Mouse (Mus musculus) kidney, embryonic 15.5 days (tissue): ENCODE data around the gene Pea15a. TPM values are rescaled to one million over a fixed set of nuclear protein-coding genes. Genes with fewer than 3 reads are reported as not detected.

Source experiments
- ATAC-seq: fragments of 200-750 bp; cut with Nextera tagmentation; replicated peaks from 2 replicates; pipeline ENCODE4 v1.8.0; 2017; ENCODE audit warnings: moderate TSS enrichment; ENCODE audit not compliant: low FRiP score
- H3K27ac ChIP-seq: fragments of 300-500 bp; sonication (generic); 2 replicates; pipeline ENCODE4 v1.5.1; 2015; ENCODE audit warnings: mild to moderate bottlenecking, inconsistent platforms
- H3K27me3 ChIP-seq: fragments of 300-500 bp; sonication (generic); 2 replicates; pipeline ENCODE4 v1.6.1; 2015; ENCODE audit warnings: inconsistent platforms
- H3K36me3 ChIP-seq: fragments of 300-500 bp; sonication (generic); 2 replicates; pipeline ENCODE4 v1.6.1; 2015; ENCODE audit warnings: inconsistent platforms
- H3K4me1 ChIP-seq: fragments of 300-500 bp; sonication (generic); 2 replicates; pipeline ENCODE4 v1.6.1; 2015; ENCODE audit warnings: inconsistent platforms
- H3K4me2 ChIP-seq: fragments of 300-500 bp; sonication (generic); 2 replicates; pipeline ENCODE4 v1.6.1; 2015; ENCODE audit warnings: moderate library complexity, mild to moderate bottlenecking, inconsistent platforms
- H3K4me3 ChIP-seq: fragments of 300-500 bp; sonication (generic); replicated peaks from 2 replicates; pipeline ENCODE4 v1.5.1; 2015; ENCODE audit warnings: mild to moderate bottlenecking, inconsistent platforms
- H3K9ac ChIP-seq: fragments of 300-500 bp; sonication (generic); 2 replicates; pipeline ENCODE4 v1.6.1; 2015; ENCODE audit warnings: mild to moderate bottlenecking, inconsistent platforms
- H3K9me3 ChIP-seq: fragments of 300-500 bp; sonication (generic); replicated peaks from 2 replicates; pipeline ENCODE4 v1.6.1; 2016; ENCODE audit warnings: inconsistent platforms
- WGBS: fragments of 180-500 bp; shearing (Covaris S2); methylation state at CpG from one replicate; pipeline ENCODE4 v1.1.7; 2015; ENCODE audit warnings: mixed read lengths; 5-methylcytosine and 5-hydroxymethylcytosine counted together
- polyA plus RNA-seq: library from polyadenylated mRNA; unstranded; fragments of >200 nt; fragmentation: Nextera tagmentation; extraction: Ambion mirVana; gene quantifications from 2 replicates; pipeline ENCODE4 v1.2.1, GENCODE M21; 2015

The Pea15a gene
- polyA plus RNA-seq, 1 experiment from 2014 or later = 124 TPM

- 81% methylated on average over 19 of the region's 19 CpGs for WGBS
- no peak for ATAC-seq
- no peaks in the 10 kb centered on the region for H3K9me3 ChIP-seq
- H3K36me3 ChIP-seq = no peaks in the 10 kb centered on the region
- H3K4me3 ChIP-seq = no peak within 1 kb of the TSS
- no peaks in the 10 kb centered on the region for H3K27me3 ChIP-seq
- H3K4me2 ChIP-seq = no peak within 1 kb of the TSS; the same call in 1 of the 2 replicates
- no peak within 1 kb of the TSS for H3K9ac ChIP-seq
- H3K27ac ChIP-seq = peak within 1 kb of the TSS; percentile 85
- peaks cover 56% of the 10 kb centered on the region for H3K4me1 ChIP-seq
These were observed 13.1 kb upstream of the Pea15a start, which contains the start of gene Casq1 for GRCm38 (mm10) chr1:172219451-172220406. Gene Casq1, minus strand, starts transcription at chr1:172219868.

DNA sequence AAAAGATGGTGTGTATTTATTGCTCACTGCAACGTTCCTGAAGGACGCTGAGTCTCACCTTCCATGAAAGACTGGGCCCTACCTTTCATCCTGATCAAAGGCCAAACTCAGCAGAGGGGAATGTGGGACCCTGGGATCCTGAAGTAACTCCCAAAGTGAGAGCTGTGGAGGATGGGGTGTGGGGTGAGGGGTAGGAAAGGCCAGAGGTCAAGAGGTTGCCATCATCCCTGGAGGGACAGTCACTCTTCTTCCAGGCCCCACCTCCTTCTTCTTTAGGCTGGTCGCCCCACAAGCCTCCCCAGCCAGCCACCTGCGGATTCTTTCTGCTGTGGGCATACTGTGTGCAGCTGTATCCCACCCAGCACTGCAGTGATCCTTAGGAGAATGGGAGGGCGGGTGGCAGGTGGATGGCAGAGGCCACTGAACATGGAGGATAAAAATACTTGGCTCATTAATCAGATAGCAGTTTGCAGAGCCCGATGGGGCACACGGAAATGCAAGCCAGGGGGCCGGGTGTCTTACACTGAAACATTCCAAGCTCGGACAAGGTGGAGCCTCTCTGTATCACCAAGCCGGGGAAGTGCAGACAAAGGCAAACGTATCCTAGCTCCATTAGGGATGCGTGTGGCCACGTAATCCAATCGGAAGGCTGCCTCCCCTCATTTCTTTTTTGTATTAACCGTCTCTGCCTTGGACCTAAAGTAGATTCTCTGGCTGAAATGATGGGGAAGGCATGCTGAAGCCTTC lies 11.7 kb upstream of the Pea15a start:
- Histone ChIP-seq H3K9ac (no peak overlapping the region), H3K4me3 (no peak overlapping the region), H3K4me1 (peaks cover 61% of the 10 kb centered on the region), H3K4me2 (no peak overlapping the region), H3K27me3 (no peaks in the 10 kb centered on the region), H3K9me3 (no peaks in the 10 kb centered on the region), H3K27ac (peak overlapping the region; percentile 60; the same call in 1 of the 2 replicates), H3K36me3 (no peaks in the 10 kb centered on the region)
- ATAC-seq = no peak
- 52% methylated on average over 15 of the region's 15 CpGs for WGBS

DNA sequence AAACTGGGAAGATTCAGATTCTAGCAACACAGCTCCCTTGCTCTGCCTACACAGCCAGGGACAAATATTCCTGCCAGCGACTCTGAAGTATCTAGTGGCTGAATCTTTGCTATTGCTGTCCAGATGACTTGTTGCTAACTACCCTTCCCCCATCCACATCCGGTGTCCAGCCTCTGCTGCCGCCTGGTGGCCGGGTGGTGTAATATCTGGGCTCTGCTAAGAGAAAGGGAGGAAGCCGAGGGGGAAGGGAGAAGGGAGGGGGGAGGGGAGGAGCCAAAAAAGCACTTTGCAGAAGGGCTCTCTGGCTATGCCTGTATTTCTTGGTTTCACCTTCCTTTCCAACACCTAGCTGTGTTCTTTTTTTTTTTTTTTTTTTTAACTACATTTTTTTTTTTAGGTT lies 10.5 kb upstream of the Pea15a start:
- Histone ChIP-seq H3K36me3 (no peaks in the 10 kb centered on the region), H3K4me1 (peaks cover 66% of the 10 kb centered on the region), H3K9me3 (no peaks in the 10 kb centered on the region), H3K27ac (peak overlapping the region; percentile 84), H3K9ac (0 out of 2 replicates have a peak overlapping the region, but pooled peaks have one; percentile 14), H3K27me3 (no peaks in the 10 kb centered on the region), H3K4me3 (0 out of 2 replicates have a peak overlapping the region, but pooled peaks have one; percentile 5), H3K4me2 (peak overlapping the region; percentile 48)
- WGBS = 0% methylated on average over 5 of the region's 5 CpGs
- peak; percentile 27 for ATAC-seq

GRCm38 (mm10) chr1:172214748-172215147 lies 8.1 kb upstream of the Pea15a start:
- H3K36me3 ChIP-seq = no peaks in the 10 kb centered on the region
- no peak overlapping the region for H3K4me3 ChIP-seq
- no peak overlapping the region for H3K9ac ChIP-seq
- H3K9me3 ChIP-seq = no peaks in the 10 kb centered on the region
- H3K4me1 ChIP-seq = peaks cover 42% of the 10 kb centered on the region
- 71% methylated on average over 3 of the region's 3 CpGs for WGBS
- no peak overlapping the region for H3K4me2 ChIP-seq
- H3K27ac ChIP-seq = no peak overlapping the region
- H3K27me3 ChIP-seq = no peaks in the 10 kb centered on the region
- no peak for ATAC-seq

- Histone ChIP-seq H3K9ac (no peak overlapping the region), H3K27ac (peak overlapping the region; percentile 23; the same call in 1 of the 2 replicates)
These were observed 7.2 kb upstream of the Pea15a start for GRCm38 (mm10) chr1:172213771-172214170.

GRCm38 (mm10) chr1:172212776-172213175 lies 6.2 kb upstream of the Pea15a start:
- no peak for ATAC-seq
- peaks cover 24% of the 10 kb centered on the region for H3K4me1 ChIP-seq
- H3K9me3 ChIP-seq = no peaks in the 10 kb centered on the region
- no peaks in the 10 kb centered on the region for H3K27me3 ChIP-seq
- H3K27ac ChIP-seq = 0 out of 2 replicates have a peak overlapping the region, but pooled peaks have one; percentile 10
- no peak overlapping the region for H3K4me2 ChIP-seq
- H3K9ac ChIP-seq = no peak overlapping the region
- no peaks in the 10 kb centered on the region for H3K36me3 ChIP-seq
- WGBS = 61% methylated on average over 5 of the region's 5 CpGs
- H3K4me3 ChIP-seq = no peak overlapping the region

More at GRCm38 (mm10) chr1:172213771-172214170, 7.2 kb upstream of the Pea15a start:
- Histone ChIP-seq H3K9me3 (no peaks in the 10 kb centered on the region), H3K36me3 (no peaks in the 10 kb centered on the region), H3K4me3 (no peak overlapping the region), H3K4me1 (peaks cover 33% of the 10 kb centered on the region), H3K4me2 (no peak overlapping the region), H3K27me3 (no peaks in the 10 kb centered on the region)
- ATAC-seq = no peak
- WGBS = 80% methylated on average over 4 of the region's 4 CpGs

DNA sequence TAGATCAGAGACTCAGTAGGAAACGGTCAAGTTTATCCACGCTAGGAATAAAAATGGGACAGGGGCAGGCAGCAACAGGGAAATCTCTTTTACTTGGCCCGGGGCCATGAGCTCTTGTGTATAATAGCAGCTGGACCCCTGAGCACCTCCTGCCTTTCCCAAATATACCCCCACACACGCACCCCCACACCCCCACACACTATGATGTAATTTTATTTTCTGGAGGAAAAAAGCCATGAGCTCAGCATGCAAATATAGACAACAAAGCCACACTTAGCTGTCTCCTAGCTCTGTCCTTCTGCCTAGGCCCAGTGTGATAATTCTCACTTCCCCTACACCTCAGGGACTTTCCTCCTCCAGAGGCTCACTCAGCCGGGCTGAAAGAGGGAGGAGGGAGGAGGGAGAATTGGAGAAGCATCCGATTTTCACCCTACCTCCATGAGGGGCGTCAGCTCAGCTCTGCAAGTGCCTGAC lies 544 bp upstream of the Pea15a start:
- H3K9me3 ChIP-seq = no peaks in the 10 kb centered on the region
- H3K4me2 ChIP-seq = peak overlapping the region; percentile 64
- peak overlapping the region; percentile 87 for H3K27ac ChIP-seq
- 0 out of 2 replicates have a peak overlapping the region, but pooled peaks have one; percentile 69 for H3K9ac ChIP-seq
- H3K4me3 ChIP-seq = peak overlapping the region; percentile 63
- H3K4me1 ChIP-seq = peaks cover 54% of the 10 kb centered on the region
- 17% methylated on average over 7 of the region's 7 CpGs for WGBS
- ATAC-seq = peak; percentile 19; the same call in 1 of the 2 replicates
- no peaks in the 10 kb centered on the region for H3K27me3 ChIP-seq
- 0 out of 2 replicates have a peak, but pooled peaks cover under 1% of the 10 kb centered on the region for H3K36me3 ChIP-seq

GRCm38 (mm10) chr1:172205741-172206087 lies 890 bp downstream of the Pea15a start:
- peak overlapping the region; percentile 63 for H3K4me3 ChIP-seq
- WGBS = 12% methylated on average over 3 of the region's 3 CpGs
- no peak for ATAC-seq
- H3K27me3 ChIP-seq = no peaks in the 10 kb centered on the region
- no peaks in the 10 kb centered on the region for H3K9me3 ChIP-seq
- peak overlapping the region; percentile 64 for H3K4me2 ChIP-seq
- H3K36me3 ChIP-seq = peaks cover 13% of the 10 kb centered on the region
- H3K27ac ChIP-seq = peak overlapping the region; percentile 87
- peak overlapping the region; percentile 69 for H3K9ac ChIP-seq
- H3K4me1 ChIP-seq = peaks cover 68% of the 10 kb centered on the region

GRCm38 (mm10) chr1:172204814-172205740 lies 1.5 kb downstream of the Pea15a start:
- Histone ChIP-seq H3K9ac (peak overlapping the region; percentile 69; the same call in 1 of the 2 replicates), H3K4me1 (peaks cover 73% of the 10 kb centered on the region), H3K27me3 (no peaks in the 10 kb centered on the region), H3K27ac (peak overlapping the region; percentile 87), H3K36me3 (peaks cover 18% of the 10 kb centered on the region), H3K4me3 (peak overlapping the region; percentile 63), H3K9me3 (no peaks in the 10 kb centered on the region), H3K4me2 (peak overlapping the region; percentile 64)
- 39% methylated on average over 15 of the region's 15 CpGs for WGBS
- ATAC-seq = no peak

DNA sequence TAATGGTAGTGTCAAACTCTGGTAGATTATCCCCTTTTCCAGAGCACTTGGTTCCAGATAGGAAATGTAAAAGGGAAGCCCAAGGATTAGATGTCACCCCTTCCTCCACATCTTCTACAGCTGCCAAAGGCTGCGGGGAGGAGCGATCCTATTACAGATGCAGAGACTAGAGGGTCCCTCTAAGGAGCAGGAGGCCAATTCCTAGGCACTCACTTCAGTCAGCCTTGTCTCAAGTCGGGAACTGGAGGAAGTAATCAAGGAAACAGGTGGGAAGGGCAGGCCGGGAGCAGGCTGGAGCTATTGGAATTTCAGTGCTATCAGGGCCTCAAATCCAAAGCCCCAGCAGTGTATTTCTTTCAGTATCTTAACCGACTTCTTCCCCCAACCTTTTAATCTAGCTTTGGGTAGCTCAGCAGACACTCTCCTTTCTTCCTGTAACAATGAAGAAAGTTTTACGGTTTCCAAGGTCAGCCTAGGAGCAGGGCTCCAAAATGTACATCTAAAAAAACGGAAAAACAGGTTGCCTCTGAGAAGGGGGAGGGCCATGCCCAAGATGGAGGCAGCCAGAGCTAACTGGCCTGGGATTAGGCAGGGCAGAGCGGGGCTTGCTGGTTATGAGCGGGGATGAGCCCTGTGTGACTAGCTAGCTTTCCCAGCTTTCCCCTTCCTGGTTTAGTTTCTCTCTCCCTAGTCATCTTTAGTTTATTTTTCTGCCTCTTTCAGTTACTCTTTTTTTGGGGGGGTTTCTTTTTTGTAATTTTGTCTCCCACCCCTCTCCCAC lies 2.4 kb downstream of the Pea15a start:
- Histone ChIP-seq H3K4me2 (peak overlapping the region; percentile 64), H3K4me1 (peaks cover 77% of the 10 kb centered on the region), H3K36me3 (peaks cover 27% of the 10 kb centered on the region), H3K27me3 (no peaks in the 10 kb centered on the region), H3K27ac (peak overlapping the region; percentile 87), H3K9ac (no peak overlapping the region), H3K9me3 (no peaks in the 10 kb centered on the region), H3K4me3 (peak overlapping the region; percentile 20)
- 26% methylated on average over 9 of the region's 9 CpGs for WGBS
- no peak for ATAC-seq
